Comparison of ENCODE assay signal across 15 mouse cellular contexts in genomic region chr7:73749983-73750382, GRCm38 (mm10).
"Had no signal": no experiment of that assay in that cellular context is flagged by ENCODE, and none has a peak within 500 bp of the region (broad histone marks: within the 10 kb centered on the region; RNA-seq: fewer than 3 reads in every experiment).

No protein-coding gene starts in this region.

- H3K4me2 ChIP-seq: liver, embryonic 11.5 days; liver, embryonic 15.5 days; lung, embryonic 14.5 days; midbrain, embryonic 12.5 days had no signal

- H3K36me3 ChIP-seq: limb, embryonic 10.5 days; liver, embryonic 15.5 days; midbrain, embryonic 12.5 days had no signal

- H3K9me3 ChIP-seq: limb, embryonic 10.5 days; liver, embryonic 15.5 days had no signal

- DNase-seq: kidney, adult 18-20 months; kidney, postnatal 25 days; lung, embryonic 14.5 days; lung, postnatal 36 days; right cerebral cortex, adult 18-20 months; right cerebral cortex, postnatal 25 days; spleen, adult 18-20 months; thymus, adult 18-20 months; thymus, postnatal 14 days had no signal

- H3K27ac ChIP-seq: left cerebral cortex, adult 2 months; limb, embryonic 10.5 days; liver, embryonic 15.5 days; midbrain, embryonic 12.5 days had no signal

- H3K27me3 ChIP-seq: liver, embryonic 15.5 days had no signal

- ATAC-seq: midbrain, embryonic 16.5 days had no signal

- H3K4me1 ChIP-seq: liver, embryonic 15.5 days had no signal

- H3K4me3 ChIP-seq: left cerebral cortex, adult 2 months; limb, embryonic 10.5 days; liver, embryonic 15.5 days; midbrain, embryonic 12.5 days had no signal

- H3K9ac ChIP-seq: liver, embryonic 15.5 days; lung, embryonic 14.5 days; midbrain, embryonic 12.5 days had no signal
